Mouse (Mus musculus): ENCODE measurements around the gene Iqcd.

Gene Iqcd

GRCm38 (mm10) chr5:120588569-120589094 lies at the start of gene Iqcd, which contains the start of gene Tpcn1:
Gene Iqcd (plus strand): TSS chr5:120589016.
Gene Tpcn1 (minus strand): TSS chr5:120588673.
- peak; percentile 99 for DNase-seq (ENCODE audit: low read depth)

- DNase-seq (ENCODE audit: low read depth) = no peak
These were observed 40.5 kb upstream of the Iqcd start for GRCm38 (mm10) chr5:120548236-120548850.

- DNase-seq (ENCODE audit: low read depth) = no peak
These were observed 38.7 kb upstream of the Iqcd start for GRCm38 (mm10) chr5:120550137-120550536.

GRCm38 (mm10) chr5:120550673-120551072 lies 38.1 kb upstream of the Iqcd start:
- no peak for DNase-seq (ENCODE audit: low read depth)

GRCm38 (mm10) chr5:120555871-120556270 lies 32.9 kb upstream of the Iqcd start:
- DNase-seq (ENCODE audit: low read depth) = no peak

GRCm38 (mm10) chr5:120558041-120558440 lies 30.8 kb upstream of the Iqcd start:
- DNase-seq (ENCODE audit: low read depth) = no peak

- DNase-seq (ENCODE audit: low read depth) = no peak
These were observed 30.1 kb upstream of the Iqcd start for GRCm38 (mm10) chr5:120558762-120559161.

- DNase-seq (ENCODE audit: low read depth) = no peak
These were observed 28.6 kb upstream of the Iqcd start for GRCm38 (mm10) chr5:120560129-120560615.

GRCm38 (mm10) chr5:120560616-120561311 lies 28.1 kb upstream of the Iqcd start:
- DNase-seq (ENCODE audit: low read depth) = no peak

- DNase-seq (ENCODE audit: low read depth) = no peak
These were observed 25.6 kb upstream of the Iqcd start for GRCm38 (mm10) chr5:120562956-120563913.

- no peak for DNase-seq (ENCODE audit: low read depth)
These were observed 24.9 kb upstream of the Iqcd start for GRCm38 (mm10) chr5:120563914-120564311.

- DNase-seq (ENCODE audit: low read depth) = no peak
These were observed 23.5 kb upstream of the Iqcd start for GRCm38 (mm10) chr5:120565171-120565905.

- no peak for DNase-seq (ENCODE audit: low read depth)
These were observed 22.7 kb upstream of the Iqcd start for GRCm38 (mm10) chr5:120566101-120566500.

- DNase-seq (ENCODE audit: low read depth) = no peak
These were observed 22.0 kb upstream of the Iqcd start for GRCm38 (mm10) chr5:120566681-120567252.

GRCm38 (mm10) chr5:120567253-120567701 lies 21.5 kb upstream of the Iqcd start:
- no peak for DNase-seq (ENCODE audit: low read depth)

- DNase-seq (ENCODE audit: low read depth) = no peak
These were observed 21.0 kb upstream of the Iqcd start for GRCm38 (mm10) chr5:120567761-120568211.

GRCm38 (mm10) chr5:120568336-120568768 lies 20.5 kb upstream of the Iqcd start:
- DNase-seq (ENCODE audit: low read depth) = no peak

- no peak for DNase-seq (ENCODE audit: low read depth)
These were observed 19.9 kb upstream of the Iqcd start for GRCm38 (mm10) chr5:120568964-120569363.

- no peak for DNase-seq (ENCODE audit: low read depth)
These were observed 19.0 kb upstream of the Iqcd start for GRCm38 (mm10) chr5:120569791-120570190.

GRCm38 (mm10) chr5:120570289-120570897 lies 18.4 kb upstream of the Iqcd start:
- DNase-seq (ENCODE audit: low read depth) = no peak

Measured in c-Kit-positive CD71-negative TER-119-negative erythroid progenitor cells, embryonic 14.5 days (primary cell).